Mouse (Mus musculus) stomach, postnatal 0 days (tissue): Measurements from ENCODE around the gene Srd5a1. TPM values are rescaled to one million over a fixed set of nuclear protein-coding genes. Genes with fewer than 3 reads are reported as not detected.
A peak's percentile ranks its signal among the peaks of the same experiment; 100 is the strongest.
"Not testable (repeated sequence)": the region's sequence is repeated elsewhere in the genome, so short reads cannot be mapped to it uniquely, and the experiment has no call there.

ENCODE experiments used
- ATAC-seq: fragments of 200-750 bp; cut with Nextera tagmentation; 2 replicates; pipeline ENCODE4 v1.8.0; 2017; ENCODE audit not compliant: low FRiP score, low TSS enrichment
- DNase-seq: peaks from one replicate; pipeline ENCODE4 v3.0.0-alpha.2; 2016; ENCODE audit warnings: low spot score
- H3K27ac ChIP-seq: fragments of 300-500 bp; sonication (generic); replicated peaks from 2 replicates; pipeline ENCODE4 v1.5.1; 2014; ENCODE audit warnings: mild to moderate bottlenecking, control low read depth
- H3K27me3 ChIP-seq: fragments of 300-500 bp; sonication (generic); 2 replicates; pipeline ENCODE4 v1.6.1; 2014; ENCODE audit warnings: low read length; ENCODE audit not compliant: control insufficient read depth, insufficient read depth
- H3K36me3 ChIP-seq: fragments of 300-500 bp; sonication (generic); 2 replicates; pipeline ENCODE4 v1.6.1; 2014; ENCODE audit warnings: low read length, mixed read lengths; ENCODE audit not compliant: control insufficient read depth, insufficient read depth
- H3K4me1 ChIP-seq: fragments of 300-500 bp; sonication (generic); replicated peaks from 2 replicates; pipeline ENCODE4 v1.6.1; 2014; ENCODE audit warnings: antibody characterized with exemption; ENCODE audit not compliant: control insufficient read depth, insufficient read depth
- H3K4me2 ChIP-seq: fragments of 300-500 bp; sonication (generic); replicated peaks from 2 replicates; pipeline ENCODE4 v1.6.1; 2014; ENCODE audit warnings: low read depth, mild to moderate bottlenecking, control low read depth, moderate library complexity
- H3K4me3 ChIP-seq: fragments of 300-500 bp; sonication (generic); 2 replicates; pipeline ENCODE4 v1.5.1; 2014; ENCODE audit warnings: low read depth, low read length, control low read depth
- H3K9ac ChIP-seq: fragments of 300-500 bp; sonication (generic); 2 replicates; pipeline ENCODE4 v1.6.1; 2014; ENCODE audit warnings: mild to moderate bottlenecking, low read length, control low read depth, mixed read lengths
- H3K9me3 ChIP-seq: fragments of 300-500 bp; sonication (generic); 2 replicates; pipeline ENCODE4 v1.6.1; 2016; ENCODE audit warnings: low read length; ENCODE audit not compliant: control insufficient read depth
- CTCF ChIP-seq: IDR thresholded peaks from 2 replicates; pipeline ENCODE4 v1.5.1; 2016; ENCODE audit warnings: antibody characterized with exemption, low read depth, mild to moderate bottlenecking, moderate library complexity
- EP300 ChIP-seq: optimal IDR thresholded peaks from 2 replicates; pipeline ENCODE3; 2016; ENCODE audit warnings: antibody characterized with exemption
- WGBS: fragments of 180-500 bp; shearing (Covaris S2); extraction: QIAGEN DNeasy Blood & Tissue Kit; methylation state at CpG from one replicate; pipeline ENCODE4 v1.1.7; 2014; 5-methylcytosine and 5-hydroxymethylcytosine counted together
- polyA plus RNA-seq: library from polyadenylated mRNA; unstranded; fragments of >200 nt; fragmentation: Nextera tagmentation; extraction: Ambion mirVana; gene quantifications from 2 replicates; pipeline ENCODE4 v1.2.1, GENCODE M21; 2015

The Srd5a1 gene
- polyA plus RNA-seq, 1 experiment from 2014 or later: 29.4 TPM

DNA sequence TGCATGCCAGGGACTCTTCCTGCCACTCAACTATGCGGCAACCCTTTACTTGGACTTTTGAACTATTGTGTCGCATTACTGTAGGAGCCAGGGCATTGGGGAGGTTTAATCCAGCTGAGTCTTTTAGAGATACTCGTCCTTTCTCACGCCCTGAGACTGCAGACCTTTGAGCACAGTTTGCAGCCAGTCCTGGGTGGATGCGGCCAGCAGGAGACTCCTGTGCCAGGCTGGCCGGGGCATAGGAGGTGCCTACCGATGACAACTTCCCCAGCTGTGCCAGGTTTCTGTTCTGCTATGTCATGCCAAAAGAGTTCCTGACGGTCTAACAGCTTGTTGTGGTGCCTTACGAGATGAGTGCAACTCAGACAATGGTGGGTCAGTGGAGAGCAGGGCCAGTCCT is 42.0 kb downstream of the Srd5a1 start:
- no peak overlapping the region for H3K4me3 ChIP-seq
- H3K27ac ChIP-seq: no peak overlapping the region
- H3K36me3 ChIP-seq: no peaks in the 10 kb centered on the region
- no peak overlapping the region for H3K9ac ChIP-seq
- H3K4me1 ChIP-seq: no peaks in the 10 kb centered on the region
- H3K9me3 ChIP-seq: no peaks in the 10 kb centered on the region
- no peak for DNase-seq
- WGBS: 81% methylated on average over 9 of the region's 9 CpGs
- H3K4me2 ChIP-seq: no peak overlapping the region
- no peak for TF ChIP-seq CTCF
- TF ChIP-seq EP300: no peak
- ATAC-seq: peak; percentile 63
- H3K27me3 ChIP-seq: no peaks in the 10 kb centered on the region

DNA sequence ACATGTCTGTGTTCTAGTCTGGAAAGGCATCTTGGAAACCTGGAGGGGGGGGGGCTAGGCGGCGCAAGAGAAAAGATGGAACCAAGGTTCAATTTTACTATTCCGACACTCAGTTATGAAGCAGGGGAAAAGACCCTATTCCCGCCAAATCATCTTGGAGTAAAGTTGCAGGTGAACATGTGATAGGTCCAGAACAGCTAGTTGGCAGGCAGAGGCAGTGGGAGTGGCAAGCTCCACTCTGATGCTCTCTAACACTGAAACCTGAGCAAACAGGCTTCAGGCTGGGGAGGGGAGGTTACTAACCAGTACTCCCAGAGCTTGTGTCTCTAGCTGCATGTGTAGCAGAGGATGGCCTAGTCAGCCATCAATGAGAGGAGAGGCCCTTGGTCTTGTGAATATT is 45.8 kb downstream of the Srd5a1 start:
- H3K27ac ChIP-seq, H3K27me3 ChIP-seq, H3K9me3 ChIP-seq, H3K9ac ChIP-seq, DNase-seq, H3K36me3 ChIP-seq, ATAC-seq, H3K4me1 ChIP-seq, H3K4me2 ChIP-seq, H3K4me3 ChIP-seq: not testable (repeated sequence)
- 93% methylated on average over 4 of the region's 4 CpGs for WGBS

DNA sequence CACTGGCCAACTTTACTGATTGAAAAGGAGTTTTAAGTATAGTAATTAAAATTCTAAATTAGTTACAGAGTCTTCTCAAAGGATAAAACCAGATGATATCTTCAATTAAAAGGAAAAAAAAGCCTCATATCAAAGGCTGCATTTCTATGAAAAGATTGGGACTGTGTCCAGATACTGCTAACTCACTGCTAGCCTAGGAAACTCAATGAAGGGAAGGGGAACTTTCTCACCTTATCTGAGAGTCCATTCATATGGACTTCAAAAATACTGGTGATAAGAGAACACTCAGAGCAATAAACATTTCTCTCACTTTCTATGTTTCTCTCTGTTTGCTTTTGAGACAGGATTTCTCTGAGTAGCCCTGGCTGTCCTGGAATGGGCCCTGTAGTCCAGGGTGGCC is 46.7 kb downstream of the Srd5a1 start:
- Histone ChIP-seq H3K27ac (no peak overlapping the region), H3K36me3 (no peaks in the 10 kb centered on the region), H3K4me3 (no peak overlapping the region), H3K4me1 (peaks cover 4% of the 10 kb centered on the region), H3K4me2 (no peak overlapping the region), H3K9ac (no peak overlapping the region), H3K27me3 (no peaks in the 10 kb centered on the region), H3K9me3 (no peaks in the 10 kb centered on the region)
- DNase-seq (no peak), ATAC-seq (no peak)
- no peak for TF ChIP-seq CTCF

DNA sequence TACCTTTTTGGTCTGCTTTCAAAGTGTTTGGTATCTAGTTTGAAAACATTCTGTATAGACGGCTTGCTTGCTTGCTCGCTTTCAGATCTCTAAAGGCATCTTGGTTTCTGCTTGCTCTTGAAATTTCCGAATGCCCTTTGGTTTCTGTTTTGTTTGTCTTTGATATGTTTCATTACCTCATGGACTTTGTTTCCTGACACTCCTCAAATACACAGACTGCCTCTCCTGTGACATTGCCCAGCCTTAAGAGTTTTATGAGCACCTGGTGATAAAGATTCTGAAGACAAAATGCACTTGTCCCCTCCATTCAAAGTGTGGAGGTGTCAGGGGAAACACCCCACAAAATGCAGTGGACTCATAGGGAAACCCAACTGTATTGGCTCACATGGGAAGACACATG is 47.3 kb downstream of the Srd5a1 start:
- Histone ChIP-seq H3K4me2 (no peak overlapping the region), H3K4me1 (peaks cover 4% of the 10 kb centered on the region), H3K27me3 (no peaks in the 10 kb centered on the region), H3K27ac (no peak overlapping the region), H3K9ac (no peak overlapping the region), H3K36me3 (no peaks in the 10 kb centered on the region), H3K9me3 (no peaks in the 10 kb centered on the region), H3K4me3 (no peak overlapping the region)
- peak; percentile 74 for ATAC-seq
- no peak for TF ChIP-seq CTCF
- WGBS: 36% methylated on average over 3 of the region's 3 CpGs
- no peak for DNase-seq

DNA sequence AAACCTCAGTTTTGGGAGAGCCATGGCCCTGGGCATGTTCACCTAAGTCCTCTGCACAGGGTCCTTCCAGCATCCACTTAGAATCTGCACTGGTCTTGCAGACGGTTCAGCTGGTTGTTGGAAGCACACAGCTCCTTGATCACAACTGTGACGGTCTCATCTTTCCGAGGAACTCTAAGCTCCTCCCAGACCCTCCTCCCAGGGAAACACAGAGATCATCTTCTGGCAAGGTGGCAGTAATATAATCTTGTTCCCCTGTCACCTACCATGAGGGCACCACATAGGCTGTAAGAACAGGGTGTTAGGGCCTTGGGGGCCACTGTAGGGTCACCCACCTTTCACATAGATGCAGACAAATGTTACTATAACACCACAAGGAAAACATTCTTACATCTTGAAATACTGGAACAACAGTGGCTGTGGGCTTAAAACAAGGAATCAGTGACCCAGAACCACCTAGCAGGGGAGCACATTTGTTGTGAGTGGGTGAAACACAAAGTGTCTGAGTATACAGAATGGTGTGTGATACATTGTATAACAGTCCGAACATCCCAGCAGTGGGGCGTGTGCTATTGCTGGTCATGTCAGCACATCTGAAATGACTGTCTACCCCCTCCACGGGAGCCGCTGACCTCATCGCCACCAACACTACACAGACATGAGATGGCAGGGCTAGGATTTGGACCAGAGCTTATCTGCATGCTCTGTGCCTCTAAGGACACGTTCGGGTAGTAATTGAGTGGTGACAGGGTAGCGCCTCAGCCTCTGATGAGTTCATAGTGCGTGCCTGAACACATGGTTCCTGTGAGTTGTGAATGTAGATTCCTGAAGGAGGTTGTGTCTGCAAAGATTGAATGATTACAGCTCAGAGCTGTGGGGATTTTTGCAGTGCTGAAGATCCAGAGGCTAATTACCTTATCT is 48.3 kb downstream of the Srd5a1 start:
- no peak overlapping the region for H3K27ac ChIP-seq
- 58% methylated on average over 12 of the region's 12 CpGs for WGBS
- TF ChIP-seq EP300 (no peak), CTCF (no peak)
- no peak overlapping the region for H3K4me3 ChIP-seq
- H3K36me3 ChIP-seq: no peaks in the 10 kb centered on the region
- H3K4me1 ChIP-seq: peaks cover 4% of the 10 kb centered on the region
- H3K4me2 ChIP-seq: no peak overlapping the region
- ATAC-seq: peak; percentile 60
- H3K9ac ChIP-seq: no peak overlapping the region
- no peak for DNase-seq
- H3K27me3 ChIP-seq: no peaks in the 10 kb centered on the region
- H3K9me3 ChIP-seq: no peaks in the 10 kb centered on the region

DNA sequence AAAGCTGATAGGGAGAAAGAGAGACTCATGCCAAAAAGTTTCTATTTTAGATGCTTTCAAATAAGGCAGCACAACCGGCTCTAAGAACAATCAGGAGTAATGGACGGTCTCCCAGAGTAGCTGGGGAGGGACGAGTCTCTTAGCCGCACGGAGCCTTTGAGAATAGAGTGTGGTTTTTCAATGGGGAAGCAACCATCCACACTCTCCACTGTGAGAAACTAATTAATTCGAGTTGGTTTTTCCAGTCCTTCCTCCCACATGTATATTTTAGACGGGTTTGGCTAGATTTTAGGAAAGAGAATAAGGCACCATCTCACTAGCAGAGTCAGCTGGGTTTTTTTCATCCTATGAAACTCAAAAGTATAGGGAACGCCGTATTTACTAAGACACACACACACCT is 49.2 kb downstream of the Srd5a1 start:
- Histone ChIP-seq H3K27ac (no peak overlapping the region), H3K36me3 (no peaks in the 10 kb centered on the region), H3K4me2 (no peak overlapping the region), H3K4me3 (no peak overlapping the region), H3K27me3 (no peaks in the 10 kb centered on the region), H3K4me1 (peaks cover 4% of the 10 kb centered on the region), H3K9me3 (no peaks in the 10 kb centered on the region), H3K9ac (no peak overlapping the region)
- no peak for ATAC-seq
- DNase-seq: no peak
- WGBS: 79% methylated on average over 9 of the region's 9 CpGs
- TF ChIP-seq EP300 (no peak), CTCF (no peak)
